9 mouse cellular contexts compared by ENCODE assay signal in the genomic region with DNA sequence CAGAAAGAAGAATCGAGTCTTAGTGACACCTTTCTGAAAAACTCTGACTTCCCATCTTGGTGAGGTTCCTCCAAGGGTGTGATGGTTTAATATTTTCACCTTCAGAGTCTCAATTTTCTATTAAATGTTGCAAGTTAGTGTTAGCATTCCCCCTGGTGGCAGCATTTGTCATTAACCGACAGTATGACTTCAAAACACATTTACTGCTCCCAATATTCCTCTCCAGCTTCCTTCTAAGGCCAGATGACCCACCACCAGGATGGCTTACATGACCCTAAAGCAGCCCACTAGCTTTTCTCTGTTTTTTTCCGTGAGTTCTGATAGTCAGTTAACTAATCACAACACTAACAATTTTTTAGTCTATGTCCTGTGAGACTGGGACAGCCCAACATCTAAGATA. TPM values are rescaled to one million over a fixed set of nuclear protein-coding genes. Genes with fewer than 3 reads are reported as not detected.
DNase-seq lines count a peak whose midpoint lies in the region; ATAC-seq and TF ChIP-seq lines count a peak whose summit lies in the region.
"Had no signal": no experiment of that assay in that cellular context is flagged by ENCODE, and none has a peak within 500 bp of the region (broad histone marks: within the 10 kb centered on the region; RNA-seq: fewer than 3 reads in every experiment).

No protein-coding gene starts in this region.

- 37% methylated on average over 3 of the region's 3 CpGs for WGBS in intestine, embryonic 14.5 days
- WGBS in intestine, embryonic 16.5 days, result 43% methylated on average over 3 of the region's 3 CpGs

- no peaks in the 10 kb centered on the region for H3K9me3 ChIP-seq in intestine, embryonic 14.5 days (ENCODE audit: control insufficient read depth, low read length)
- H3K9me3 ChIP-seq in intestine, embryonic 16.5 days (ENCODE audit: control insufficient read depth, low read length), result no peaks in the 10 kb centered on the region
- no peaks in the 10 kb centered on the region for H3K9me3 ChIP-seq in E14TG2a.4 (ENCODE audit: low read length)
- H3K9me3 ChIP-seq: hindbrain, embryonic 15.5 days had no signal

- no peaks in the 10 kb centered on the region for H3K36me3 ChIP-seq in intestine, embryonic 14.5 days (ENCODE audit: control insufficient read depth, insufficient read depth, low read length)
- no peaks in the 10 kb centered on the region for H3K36me3 ChIP-seq in intestine, embryonic 16.5 days (ENCODE audit: control insufficient read depth, insufficient read depth, low read length)
- no peaks in the 10 kb centered on the region for H3K36me3 ChIP-seq in E14TG2a.4 (ENCODE audit: insufficient read depth, low read length)
- H3K36me3 ChIP-seq: hindbrain, embryonic 15.5 days had no signal

- no peaks in the 10 kb centered on the region for H3K4me1 ChIP-seq in intestine, embryonic 14.5 days (replicated peaks; ENCODE audit: control insufficient read depth, insufficient read depth, low read length)
- no peaks in the 10 kb centered on the region for H3K4me1 ChIP-seq in intestine, embryonic 16.5 days (ENCODE audit: control insufficient read depth, insufficient read depth, low read length)
- H3K4me1 ChIP-seq in E14TG2a.4 (replicated peaks; ENCODE audit: low read depth, low read length), result no peaks in the 10 kb centered on the region
- H3K4me1 ChIP-seq: hindbrain, embryonic 15.5 days had no signal

- no peak overlapping the region for H3K27ac ChIP-seq in intestine, embryonic 14.5 days (ENCODE audit: low read depth)
- H3K27ac ChIP-seq in intestine, embryonic 16.5 days (ENCODE audit: low read length), result no peak overlapping the region
- H3K27ac ChIP-seq: hindbrain, embryonic 15.5 days had no signal

- H3K27me3 ChIP-seq in intestine, embryonic 14.5 days (replicated peaks; ENCODE audit: control insufficient read depth, insufficient read depth, low read length), result no peaks in the 10 kb centered on the region
- H3K27me3 ChIP-seq in intestine, embryonic 16.5 days (replicated peaks; ENCODE audit: control insufficient read depth, insufficient read depth, low read length), result no peaks in the 10 kb centered on the region
- no peaks in the 10 kb centered on the region for H3K27me3 ChIP-seq in E14TG2a.4 (ENCODE audit: insufficient read depth, low read length)
- H3K27me3 ChIP-seq: hindbrain, embryonic 15.5 days had no signal

- DNase-seq in intestine, embryonic 14.5 days (ENCODE audit: low spot score), result peak; percentile 72
- peak; percentile 10 for DNase-seq in brain, embryonic 18.5 days (ENCODE audit: low read depth, low spot score)
- peak; percentile 53 to 60 for DNase-seq in heart, postnatal 14 days
- peak; percentile 39 to 45 for DNase-seq in left cerebral cortex, adult 18-20 months (ENCODE audit: low spot score in 2 of 2)
- DNase-seq in retina, postnatal 7 days (ENCODE audit: low read depth, low spot score), result peak; percentile 3
- DNase-seq in spleen, postnatal 14 days (ENCODE audit: low spot score in 2 of 2), result no peak

- H3K4me2 ChIP-seq in intestine, embryonic 14.5 days (ENCODE audit: low read length), result no peak overlapping the region
- no peak overlapping the region for H3K4me2 ChIP-seq in intestine, embryonic 16.5 days (ENCODE audit: low read depth, low read length)
- H3K4me2 ChIP-seq: hindbrain, embryonic 15.5 days had no signal

- no peak overlapping the region for H3K4me3 ChIP-seq in intestine, embryonic 14.5 days (ENCODE audit: low read depth, low read length)
- no peak overlapping the region for H3K4me3 ChIP-seq in intestine, embryonic 16.5 days (ENCODE audit: low read length)
- H3K4me3 ChIP-seq in E14TG2a.4 (replicated peaks; ENCODE audit: low read length), result no peak overlapping the region
- H3K4me3 ChIP-seq: hindbrain, embryonic 15.5 days had no signal

- peak; percentile 43 for TF ChIP-seq CTCF in E14TG2a.4 (conservative IDR thresholded peaks at IDR 0.05; ENCODE audit: low read length)

- no peak for ATAC-seq in intestine, embryonic 14.5 days (replicated peaks; ENCODE audit: low FRiP score, low TSS enrichment, low read depth)
- ATAC-seq in intestine, embryonic 16.5 days, result no peak

- intact Hi-C loops in heart, postnatal 14 days (cut with DNase I), result loop anchor here (1.0 to 5.0 kb wide), 3 partner anchors 168 to 207 kb away; no protein-coding TSS in a partner anchor

- no peak overlapping the region for H3K9ac ChIP-seq in intestine, embryonic 14.5 days (ENCODE audit: low read length)
- H3K9ac ChIP-seq in intestine, embryonic 16.5 days (ENCODE audit: low read depth, low read length), result no peak overlapping the region
- H3K9ac ChIP-seq: hindbrain, embryonic 15.5 days had no signal

RNA-seq across cellular contexts. Expression of a gene that starts 9.9 kb away (rescaled TPM):
- polyA plus RNA-seq in intestine, embryonic 14.5 days (2014; fragmentation: Nextera tagmentation; extraction: Ambion mirVana), result not detected in 2 replicates
- polyA plus RNA-seq in intestine, embryonic 16.5 days (2015; fragmentation: Nextera tagmentation; extraction: Ambion mirVana), result 0.20 and 0.54 TPM in 2 replicates
- total RNA-seq in heart, postnatal 14 days (2021), result not detected
- total RNA-seq in left cerebral cortex, adult 18-20 months (2021), result not detected
- polyA plus RNA-seq: hindbrain, embryonic 15.5 days had no signal

RNA-seq across cellular contexts. Expression of a gene that starts 37.6 kb away (rescaled TPM):
- polyA plus RNA-seq in intestine, embryonic 14.5 days (2014; fragmentation: Nextera tagmentation; extraction: Ambion mirVana), result 207 and 228 TPM in 2 replicates
- 220 and 233 TPM in 2 replicates for polyA plus RNA-seq in intestine, embryonic 16.5 days (2015; fragmentation: Nextera tagmentation; extraction: Ambion mirVana)
- total RNA-seq in heart, postnatal 14 days (2021), result 10 to 100 TPM; 92.8 to 94.1 TPM
- total RNA-seq in left cerebral cortex, adult 18-20 months (2021), result 10 to 100 TPM; 62.1 to 62.6 TPM

Comparison
In these comparisons a context has a peak if more than half of its experiments do, and no peak if none do; other contexts are left out.
1. DNase-seq: peak in intestine, embryonic 14.5 days (single experiment), brain, embryonic 18.5 days (single experiment), heart, postnatal 14 days (2 of 2), left cerebral cortex, adult 18-20 months (2 of 2) and retina, postnatal 7 days (single experiment); none in spleen, postnatal 14 days (0 of 2).